Mouse (Mus musculus) olfactory bulb, adult 2 months (tissue): ENCODE measurements around the gene Klc3.

ENCODE experiments used
- CTCF ChIP-seq: fragments of 200-500 bp; IDR thresholded peaks from 2 replicates; pipeline ENCODE4 v1.5.1; 2012; ENCODE audit warnings: low read depth, mild to moderate bottlenecking, low read length, moderate library complexity; ENCODE audit not compliant: insufficient read depth
- POLR2A ChIP-seq: fragments of 200-500 bp; IDR thresholded peaks from 2 replicates; pipeline ENCODE4 v1.6.1; 2012; ENCODE audit warnings: mild to moderate bottlenecking, low read depth, low read length, moderate library complexity; ENCODE audit not compliant: insufficient read depth

DNA sequence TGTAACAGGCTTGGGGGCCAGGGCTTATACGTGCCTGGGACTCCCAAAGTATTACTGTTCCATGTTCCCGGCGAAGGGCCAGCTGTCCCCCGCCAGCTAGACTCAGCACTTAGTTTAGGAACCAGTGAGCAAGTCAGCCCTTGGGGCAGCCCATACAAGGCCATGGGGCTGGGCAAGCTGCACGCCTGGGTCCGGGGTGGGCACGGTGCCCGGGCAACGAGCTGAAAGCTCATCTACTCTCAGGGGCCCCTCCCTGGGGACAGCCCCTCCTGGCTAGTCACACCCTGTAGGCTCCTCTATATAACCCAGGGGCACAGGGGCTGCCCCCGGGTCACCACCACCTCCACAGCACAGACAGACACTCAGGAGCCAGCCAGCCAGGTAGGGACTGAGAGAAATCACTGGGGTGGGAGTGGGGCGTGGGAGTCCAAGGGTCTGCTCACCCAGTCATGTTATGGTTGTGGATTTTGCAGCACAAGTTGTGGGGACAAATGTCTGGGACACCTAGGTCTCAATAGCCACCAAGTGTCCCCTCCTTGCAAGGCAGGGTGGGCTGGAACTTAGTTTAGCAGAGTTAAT is 7.0 kb upstream of the Klc3 start:
- TF ChIP-seq POLR2A (no peak), CTCF (no peak)
